Mouse (Mus musculus) limb, embryonic 11.5 days (tissue): ENCODE measurements at regions not wholly inside any gene's neighbourhood (a gene's known extent, or its start where the extent isn't known, plus 50 kb on each side); places are given as distances from the start of the nearest gene placed in this dataset.

Experiments
- ATAC-seq: fragments of 200-750 bp; cut with Nextera tagmentation; 2 replicates; pipeline ENCODE4 v1.8.0; 2017; ENCODE audit warnings: low read depth; ENCODE audit not compliant: insufficient number of reproducible peaks, low FRiP score, low TSS enrichment
- DNase-seq: peaks from one replicate; pipeline ENCODE4 v3.0.0-alpha.2; 2015; ENCODE audit warnings: low spot score
- H3K27ac ChIP-seq: fragments of 300-500 bp; sonication (generic); replicated peaks from 2 replicates; pipeline ENCODE4 v1.5.1; 2014; ENCODE audit warnings: low read depth, mild to moderate bottlenecking, low read length
- H3K27me3 ChIP-seq: fragments of 300-500 bp; sonication (generic); 2 replicates; pipeline ENCODE4 v1.6.1; 2014; ENCODE audit warnings: mild to moderate bottlenecking, low read length, mixed read lengths; ENCODE audit not compliant: control insufficient read depth, insufficient read depth
- H3K36me3 ChIP-seq: fragments of 300-500 bp; sonication (generic); 2 replicates; pipeline ENCODE4 v1.6.1; 2014; ENCODE audit warnings: mild to moderate bottlenecking, low read length, moderate library complexity, mixed read lengths; ENCODE audit not compliant: control insufficient read depth, insufficient read depth
- H3K4me1 ChIP-seq: fragments of 300-500 bp; sonication (generic); 2 replicates; pipeline ENCODE4 v1.6.1; 2014; ENCODE audit warnings: low read length, mixed read lengths; ENCODE audit not compliant: control insufficient read depth, insufficient read depth
- H3K4me2 ChIP-seq: fragments of 300-500 bp; sonication (generic); 2 replicates; pipeline ENCODE4 v1.6.1; 2014; ENCODE audit warnings: low read depth, mild to moderate bottlenecking, moderate library complexity; ENCODE audit not compliant: severe bottlenecking
- H3K4me3 ChIP-seq: fragments of 300-500 bp; sonication (generic); 2 replicates; pipeline ENCODE4 v1.5.1; 2014; ENCODE audit warnings: low read depth, low read length
- H3K9ac ChIP-seq: fragments of 300-500 bp; sonication (generic); 2 replicates; pipeline ENCODE4 v1.6.1; 2014; ENCODE audit warnings: mild to moderate bottlenecking, low read length
- H3K9me3 ChIP-seq: fragments of 300-500 bp; sonication (generic); 2 replicates; pipeline ENCODE4 v1.6.1; 2016; ENCODE audit warnings: low read length; ENCODE audit not compliant: control insufficient read depth
- WGBS: fragments of 180-500 bp; shearing (Covaris S2); extraction: QIAGEN DNeasy Blood & Tissue Kit; methylation state at CpG from one replicate; pipeline ENCODE4 v1.1.7; 2014; 5-methylcytosine and 5-hydroxymethylcytosine counted together

DNA sequence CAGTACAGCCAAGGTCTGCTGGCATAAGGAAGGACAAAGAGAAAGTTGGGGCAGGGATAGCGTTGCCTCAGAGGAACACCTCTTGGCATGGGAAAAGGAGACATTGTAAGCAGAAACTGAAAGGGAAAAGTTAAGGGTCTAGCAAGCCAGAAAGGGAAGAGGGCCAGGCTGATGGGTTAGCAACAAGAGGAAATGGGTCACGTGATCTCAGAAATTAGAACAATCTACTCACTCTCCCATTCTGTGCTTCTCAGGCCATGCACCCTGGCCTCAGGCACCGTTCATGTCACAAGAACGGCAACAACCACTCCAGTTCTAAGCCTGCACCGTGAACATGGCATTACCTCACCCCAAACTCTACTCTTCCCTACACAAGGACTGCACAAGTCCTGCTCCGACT lies 54.8 kb upstream of the Slc2a1 start:
- 83% methylated on average over 6 of the region's 6 CpGs for WGBS
- no peaks in the 10 kb centered on the region for H3K36me3 ChIP-seq
- no peaks in the 10 kb centered on the region for H3K9me3 ChIP-seq
- H3K4me2 ChIP-seq = no peak overlapping the region
- H3K27me3 ChIP-seq = no peaks in the 10 kb centered on the region
- no peak overlapping the region for H3K27ac ChIP-seq
- H3K4me1 ChIP-seq = no peaks in the 10 kb centered on the region
- DNase-seq (no peak), ATAC-seq (no peak)
- no peak overlapping the region for H3K4me3 ChIP-seq
- no peak overlapping the region for H3K9ac ChIP-seq

DNA sequence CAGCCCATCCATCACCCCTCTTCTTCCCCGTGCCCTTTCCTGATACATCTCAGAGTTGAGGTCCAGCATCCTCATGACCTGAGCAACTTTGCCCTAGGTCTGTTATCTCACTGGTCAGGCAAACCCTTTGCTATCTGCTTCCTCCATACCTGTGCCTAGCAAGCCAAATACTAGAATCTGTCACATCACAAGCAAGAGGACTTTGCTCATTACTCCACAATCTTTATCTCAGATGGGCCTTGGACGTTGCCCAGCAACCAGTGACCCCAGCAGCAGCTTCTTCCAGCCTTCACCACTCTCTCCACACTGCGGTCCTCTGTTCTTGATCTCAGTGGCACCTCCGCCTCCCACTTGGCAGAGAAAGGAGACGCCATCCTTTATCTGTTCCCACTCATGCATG lies 54.4 kb upstream of the Slc2a1 start:
- Histone ChIP-seq H3K36me3 (no peaks in the 10 kb centered on the region), H3K27me3 (no peaks in the 10 kb centered on the region), H3K4me1 (no peaks in the 10 kb centered on the region), H3K9ac (no peak overlapping the region), H3K4me2 (no peak overlapping the region), H3K4me3 (no peak overlapping the region), H3K27ac (no peak overlapping the region), H3K9me3 (no peaks in the 10 kb centered on the region)
- DNase-seq (no peak), ATAC-seq (no peak)
- WGBS = 77% methylated on average over 5 of the region's 5 CpGs

DNA sequence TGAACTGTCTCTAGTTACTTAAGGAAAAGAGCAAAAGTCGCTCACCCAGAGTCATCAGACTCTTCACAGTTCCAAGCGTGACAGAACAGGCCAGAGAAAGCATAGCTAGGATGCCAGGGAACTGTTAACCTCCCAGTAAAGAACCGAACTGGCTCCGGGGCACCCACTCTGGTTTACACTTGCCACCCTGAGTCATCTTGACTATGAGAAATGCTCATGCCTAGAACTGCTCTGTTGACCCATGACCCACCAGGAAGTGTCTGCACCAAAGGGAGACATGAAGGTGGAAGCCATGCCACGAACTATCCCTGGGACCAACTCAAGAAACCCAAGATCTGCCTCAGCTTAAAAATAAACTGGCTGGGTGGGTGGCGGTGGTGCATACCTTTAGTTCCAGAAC lies 51.3 kb upstream of the Slc2a1 start:
- ATAC-seq (no peak), DNase-seq (no peak)
- Histone ChIP-seq H3K9ac (no peak overlapping the region), H3K4me3 (no peak overlapping the region), H3K9me3 (no peaks in the 10 kb centered on the region), H3K27me3 (no peaks in the 10 kb centered on the region), H3K27ac (no peak overlapping the region), H3K36me3 (no peaks in the 10 kb centered on the region), H3K4me2 (no peak overlapping the region), H3K4me1 (no peaks in the 10 kb centered on the region)
- 89% methylated on average over 6 of the region's 6 CpGs for WGBS

DNA sequence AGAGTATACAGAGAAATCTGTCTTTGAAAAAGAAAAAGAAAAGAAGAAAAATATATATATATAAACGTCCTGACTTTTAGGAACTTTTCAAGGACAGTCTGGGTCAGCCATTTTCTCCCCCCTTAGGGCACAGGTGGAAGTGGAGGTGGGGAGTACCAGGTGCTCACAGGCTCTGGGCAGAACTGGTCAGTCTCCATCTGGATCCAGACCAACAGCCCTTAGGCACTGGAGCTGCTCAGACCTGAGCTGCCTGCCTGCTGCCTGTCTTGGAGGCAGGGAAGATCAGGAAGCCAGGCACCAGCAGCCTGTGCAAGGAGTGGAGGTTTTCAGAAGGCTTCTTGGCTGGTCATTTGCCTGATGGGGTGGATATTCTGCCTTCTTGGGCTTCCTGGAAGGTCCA lies 50.7 kb upstream of the Slc2a1 start:
- 74% methylated on average over 1 of the region's 1 CpGs for WGBS
- Histone ChIP-seq H3K9me3 (no peaks in the 10 kb centered on the region), H3K27me3 (no peaks in the 10 kb centered on the region), H3K4me1 (no peaks in the 10 kb centered on the region), H3K36me3 (no peaks in the 10 kb centered on the region), H3K9ac (no peak overlapping the region), H3K27ac (no peak overlapping the region), H3K4me2 (no peak overlapping the region), H3K4me3 (no peak overlapping the region)
- DNase-seq = no peak
- ATAC-seq = no peak
